Mouse (Mus musculus): ENCODE measurements at regions not wholly inside any gene's neighbourhood (a gene's known extent, or its start where the extent isn't known, plus 50 kb on each side); places are given as distances from the start of the nearest gene placed in this dataset.

GRCm38 (mm10) chr3:34765151-34765550 is 114.9 kb downstream of the Sox2 start:
- DNase-seq, result no peak

- DNase-seq, result no peak
These were observed 119.6 kb downstream of the Sox2 start for GRCm38 (mm10) chr3:34769818-34770217.

DNA sequence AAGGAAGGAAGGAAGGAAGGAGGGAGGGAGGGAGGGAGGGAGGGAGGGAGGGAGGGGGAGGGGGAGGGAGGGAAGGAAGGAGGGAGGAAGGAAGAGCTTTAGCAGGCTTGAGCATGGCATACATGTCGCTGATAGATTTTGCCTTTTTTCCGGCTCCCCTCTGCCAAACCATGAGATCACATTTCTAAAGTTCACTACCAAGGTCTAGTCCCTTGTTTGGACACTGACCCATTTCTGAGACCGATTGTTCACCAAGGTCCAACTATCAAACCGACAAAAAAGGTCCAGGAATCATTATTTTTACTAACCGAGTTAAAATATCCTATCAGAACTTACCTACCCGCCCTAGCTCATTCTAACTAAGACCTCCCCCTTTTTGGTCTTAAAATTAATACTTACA is 120.1 kb downstream of the Sox2 start:
- no peak for DNase-seq

- DNase-seq, result no peak
These were observed 121.8 kb downstream of the Sox2 start for GRCm38 (mm10) chr3:34772035-34772434.

DNA sequence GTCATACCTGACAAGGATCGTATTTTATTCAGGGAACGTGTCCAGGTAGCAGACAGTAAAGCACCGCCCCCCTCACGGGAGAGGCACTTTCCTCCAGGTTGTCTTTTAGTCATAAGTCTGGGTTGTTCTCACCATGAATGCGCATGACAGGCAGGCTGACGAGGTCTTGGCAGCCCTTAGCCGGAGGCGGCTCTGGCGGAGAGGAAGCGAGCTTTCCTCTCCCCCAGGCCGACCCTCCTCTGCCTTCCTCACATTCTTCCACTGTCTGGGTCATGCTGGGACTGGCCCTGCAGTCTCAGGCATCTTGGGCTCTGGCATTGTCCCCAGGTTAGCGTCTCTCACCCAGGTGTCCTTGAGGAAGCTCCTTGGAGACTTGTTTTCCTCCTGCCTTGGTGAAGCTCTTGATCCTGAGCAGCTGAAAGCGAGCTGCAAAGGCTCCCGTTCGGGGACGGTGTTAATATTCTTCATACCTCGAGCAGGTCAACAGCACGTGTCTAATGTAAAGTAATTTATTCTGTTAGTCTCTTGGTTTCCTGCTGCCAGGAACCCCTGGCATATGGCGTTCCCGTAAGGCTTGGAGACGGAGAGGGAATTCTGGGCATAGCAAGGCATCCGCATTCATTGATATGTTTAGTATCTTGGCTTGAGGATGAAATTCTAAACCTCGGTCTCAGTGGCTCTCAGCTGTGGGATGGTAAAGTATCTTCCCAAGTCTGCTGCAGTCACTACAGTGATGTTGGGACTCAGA is 123.6 kb downstream of the Sox2 start:
- peak in 1 of 2 experiments; percentile 8 for DNase-seq

DNA sequence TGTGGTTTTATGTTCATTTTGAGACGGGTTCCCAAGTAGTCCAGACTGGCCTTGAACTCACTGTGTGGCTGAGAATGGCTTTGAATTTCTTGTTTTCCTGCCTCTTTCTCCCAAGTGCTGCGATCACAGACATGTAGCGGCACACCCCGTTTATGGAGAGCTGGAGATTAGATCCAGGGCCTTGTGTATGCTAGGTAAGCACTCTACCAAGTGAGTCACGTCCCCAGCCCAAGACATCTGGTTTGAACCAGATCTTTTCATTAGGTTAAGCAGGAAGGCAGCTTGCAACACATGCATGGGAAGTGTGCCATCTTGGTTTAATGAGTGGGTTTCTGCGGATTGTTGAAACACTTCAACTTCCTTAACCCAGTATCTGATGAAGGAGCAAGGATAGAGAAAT is 131.6 kb downstream of the Sox2 start:
- DNase-seq, result no peak

- no peak for DNase-seq
These were observed 133.2 kb downstream of the Sox2 start for GRCm38 (mm10) chr3:34783398-34783797.

DNA sequence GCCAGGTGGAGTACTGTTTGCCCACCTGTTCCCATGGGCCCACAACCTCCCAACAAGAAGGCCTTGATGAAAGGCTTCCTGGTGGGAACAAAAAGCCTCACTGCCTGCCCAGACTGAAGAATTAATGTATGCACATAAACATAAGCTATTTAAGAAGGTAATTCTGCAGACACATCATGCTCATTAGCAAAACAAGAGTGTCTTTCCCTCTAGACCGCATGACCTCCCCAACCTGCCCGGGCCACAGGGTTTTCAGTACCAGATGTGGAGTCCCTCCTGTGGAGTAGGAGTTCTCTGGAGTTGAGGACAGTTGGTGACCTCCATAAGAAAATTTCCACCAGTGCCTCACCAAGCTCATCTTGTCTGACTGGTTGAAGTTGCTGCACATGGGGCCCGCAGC is 137.0 kb downstream of the Sox2 start:
- no peak for DNase-seq

DNA sequence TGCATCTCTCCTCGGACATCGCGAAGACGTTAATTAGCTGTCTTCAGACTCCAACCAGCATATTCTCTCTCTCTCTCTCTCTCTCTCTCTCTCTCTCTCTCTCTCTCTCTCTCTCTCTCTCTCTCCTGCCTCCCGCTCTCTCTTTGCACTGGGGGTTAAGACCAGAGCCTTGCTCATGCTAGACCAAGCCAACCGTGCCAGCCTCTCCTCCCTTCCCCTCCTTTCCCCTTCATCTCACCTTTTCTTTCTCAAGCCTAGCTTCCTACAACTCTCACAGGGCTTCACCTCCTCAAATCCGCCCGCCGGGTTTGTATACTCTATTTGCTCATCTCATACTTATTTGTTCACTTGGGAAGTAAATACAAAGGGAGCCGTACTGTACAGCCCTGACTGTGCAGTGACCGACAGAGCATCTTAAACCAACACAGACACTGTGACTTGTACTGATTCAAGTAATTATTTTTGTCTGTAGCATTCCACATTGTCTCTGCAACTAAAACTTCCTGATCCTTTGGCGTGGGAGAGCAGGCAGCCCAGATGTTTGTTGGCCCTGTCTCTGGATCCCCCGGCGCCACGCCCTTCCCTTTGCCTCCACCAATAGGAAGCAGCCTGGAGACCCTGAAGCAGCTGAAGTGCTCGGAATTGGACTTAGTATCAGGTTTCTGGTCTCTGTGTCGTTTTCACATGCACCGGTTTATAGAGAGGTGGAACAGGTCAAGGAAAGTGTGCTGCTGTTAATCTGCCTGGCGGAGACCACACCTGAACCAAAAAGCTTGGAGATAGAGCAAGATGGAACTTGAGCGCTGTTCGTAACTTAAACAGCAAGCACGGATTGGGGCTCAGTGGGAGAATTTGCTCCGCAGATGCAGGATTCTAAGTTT is 145.1 kb downstream of the Sox2 start:
- DNase-seq, result peak in 1 of 2 experiments; percentile 2

DNA sequence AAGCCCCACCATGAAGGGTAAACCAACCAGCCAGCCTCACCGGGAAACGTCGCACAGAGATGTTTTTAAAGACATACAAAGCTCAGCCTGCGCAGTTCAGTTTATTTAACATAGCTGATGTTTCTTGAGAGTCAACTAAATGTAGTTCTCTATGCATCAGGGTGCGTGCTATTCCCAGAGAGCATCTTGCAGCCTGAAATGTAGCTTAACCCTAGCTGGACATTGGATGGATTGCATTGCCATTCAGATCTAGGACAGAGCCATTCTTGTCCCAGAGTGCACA is 145.7 kb downstream of the Sox2 start:
- no peak for DNase-seq

DNA sequence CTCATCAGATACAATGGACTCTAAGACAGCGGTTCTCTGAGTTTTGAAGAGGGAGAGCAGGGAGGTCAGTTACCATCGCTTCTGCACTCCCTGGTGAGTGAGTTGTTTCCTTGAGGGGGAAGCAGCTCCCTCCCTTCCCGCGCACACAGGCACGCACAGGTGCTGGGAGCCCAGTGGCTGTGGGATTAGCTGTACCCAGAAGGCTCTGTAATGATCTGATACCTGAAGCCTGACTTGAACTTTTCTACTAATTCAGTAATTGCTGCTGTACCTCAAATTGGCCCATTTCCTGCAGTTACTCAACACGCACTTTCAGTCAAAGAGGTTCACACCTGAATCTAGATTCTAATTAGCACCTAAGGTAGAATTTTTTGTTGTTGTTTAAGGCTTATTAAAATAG is 158.6 kb downstream of the Sox2 start:
- DNase-seq, result no peak

GRCm38 (mm10) chr3:34811753-34812152 is 161.5 kb downstream of the Sox2 start:
- DNase-seq, result no peak

DNA sequence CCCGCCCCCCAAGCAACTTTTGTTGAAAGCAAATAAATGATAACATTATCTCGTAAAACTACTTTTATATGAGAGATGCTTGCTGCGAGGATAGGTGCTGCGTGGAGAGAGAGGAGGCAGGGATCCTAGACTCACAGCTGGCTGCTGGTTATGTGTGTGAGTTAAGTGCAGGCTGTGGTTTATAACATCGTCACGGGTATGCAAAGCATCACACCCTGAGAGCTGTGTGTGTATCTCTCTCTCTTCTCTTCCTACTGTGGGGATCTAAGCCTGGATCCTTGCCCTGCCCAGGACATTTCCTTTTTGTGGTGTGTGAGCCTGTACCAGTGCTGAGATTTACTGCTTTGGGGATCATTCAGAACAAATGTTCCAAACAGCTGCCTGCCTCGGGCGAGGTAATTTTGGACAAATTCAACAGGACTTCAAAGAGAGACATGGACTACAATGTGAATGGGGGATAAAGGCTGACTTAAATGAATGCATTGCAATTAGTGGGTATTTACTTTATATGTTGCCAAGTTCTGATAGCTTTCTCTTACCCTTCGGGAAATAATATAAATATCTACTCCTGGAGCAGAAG is 162.9 kb downstream of the Sox2 start:
- DNase-seq, result no peak

DNA sequence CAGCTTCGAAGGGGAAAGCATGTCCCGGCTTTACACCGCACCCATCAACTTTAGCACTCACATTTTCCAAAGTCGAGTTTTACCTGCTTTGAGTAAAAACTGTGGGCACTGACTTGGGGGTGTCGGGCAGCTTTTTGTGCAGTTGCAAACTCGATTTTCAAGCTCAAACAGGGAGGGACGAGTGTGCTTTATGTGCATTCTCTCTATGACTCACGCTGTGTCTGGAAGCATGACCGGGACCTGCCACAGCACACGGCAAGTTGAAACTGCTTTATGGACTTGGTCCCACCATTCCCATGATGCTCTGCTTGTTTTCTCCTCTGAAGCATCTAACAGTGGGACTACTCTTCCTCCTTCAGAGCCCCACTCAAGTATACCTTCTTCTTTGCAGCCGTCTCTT is 174.8 kb downstream of the Sox2 start:
- DNase-seq, result no peak

DNA sequence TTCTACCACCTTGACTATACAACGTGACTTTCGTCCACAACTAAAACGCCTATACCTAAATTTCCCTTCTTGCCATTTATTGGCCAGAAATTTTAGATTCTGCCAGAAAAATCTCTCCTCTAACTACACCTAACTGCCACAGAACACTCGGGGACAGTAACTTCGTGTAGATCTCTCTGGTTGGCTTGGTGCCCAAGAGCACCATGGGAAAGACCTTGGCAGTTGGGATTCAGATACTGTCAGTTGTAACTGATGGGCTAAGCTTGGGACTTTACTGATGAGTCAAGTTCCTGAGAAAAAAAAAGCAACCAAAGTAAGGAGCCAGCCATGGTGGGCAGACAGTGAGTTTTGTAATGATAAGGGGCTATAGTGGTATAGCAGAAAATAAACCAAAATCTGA is 176.2 kb downstream of the Sox2 start:
- DNase-seq, result no peak

DNA sequence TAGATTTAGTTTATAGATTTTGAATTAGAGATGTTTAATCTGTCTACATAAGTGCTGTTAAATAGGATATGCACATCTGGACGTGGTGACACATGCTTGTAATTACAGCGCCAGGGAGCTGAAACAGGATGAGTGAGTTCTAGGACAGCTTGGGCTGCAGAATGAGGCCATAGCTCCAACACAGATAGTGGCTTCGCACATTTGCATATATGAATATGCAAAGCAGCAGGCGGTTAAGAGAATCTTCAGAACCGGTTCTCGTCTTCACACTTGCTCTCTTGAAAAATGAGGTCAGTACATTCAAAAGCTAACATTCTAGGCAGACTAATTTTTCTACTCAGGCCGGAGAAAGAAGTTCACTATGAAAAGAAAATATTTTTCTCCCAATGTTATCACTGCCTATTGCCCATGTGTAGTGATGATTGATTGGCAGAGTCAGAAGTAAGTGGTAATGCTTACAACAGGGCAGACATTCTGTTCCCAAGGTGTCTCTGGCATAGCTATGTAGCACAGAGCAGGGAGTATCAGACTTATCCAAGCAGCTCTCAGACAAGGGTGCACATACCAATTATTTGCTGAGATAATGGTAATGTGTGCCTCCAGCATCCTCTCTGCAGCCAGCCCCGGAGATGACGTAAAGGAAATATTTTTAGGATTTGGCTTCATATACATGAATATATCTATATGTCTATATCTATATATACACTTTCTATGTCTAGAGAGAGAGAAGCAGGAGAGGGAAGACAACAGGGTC is 178.4 kb downstream of the Sox2 start:
- DNase-seq, result no peak

- DNase-seq, result no peak
These were observed 186.6 kb downstream of the Sox2 start for GRCm38 (mm10) chr3:34836741-34837267.

GRCm38 (mm10) chr3:34837644-34838332 is 187.6 kb downstream of the Sox2 start:
- DNase-seq, result no peak

- no peak for DNase-seq
These were observed 210.9 kb downstream of the Sox2 start for GRCm38 (mm10) chr3:34860877-34861649.

- DNase-seq, result no peak
These were observed 218.6 kb downstream of the Sox2 start for GRCm38 (mm10) chr3:34868698-34869409.

GRCm38 (mm10) chr3:34869911-34870310 is 219.7 kb downstream of the Sox2 start:
- no peak for DNase-seq

Data from kidney, postnatal 36 days (tissue).